Comparison of ENCODE assay signal across 8 mouse cellular contexts in the genomic region with DNA sequence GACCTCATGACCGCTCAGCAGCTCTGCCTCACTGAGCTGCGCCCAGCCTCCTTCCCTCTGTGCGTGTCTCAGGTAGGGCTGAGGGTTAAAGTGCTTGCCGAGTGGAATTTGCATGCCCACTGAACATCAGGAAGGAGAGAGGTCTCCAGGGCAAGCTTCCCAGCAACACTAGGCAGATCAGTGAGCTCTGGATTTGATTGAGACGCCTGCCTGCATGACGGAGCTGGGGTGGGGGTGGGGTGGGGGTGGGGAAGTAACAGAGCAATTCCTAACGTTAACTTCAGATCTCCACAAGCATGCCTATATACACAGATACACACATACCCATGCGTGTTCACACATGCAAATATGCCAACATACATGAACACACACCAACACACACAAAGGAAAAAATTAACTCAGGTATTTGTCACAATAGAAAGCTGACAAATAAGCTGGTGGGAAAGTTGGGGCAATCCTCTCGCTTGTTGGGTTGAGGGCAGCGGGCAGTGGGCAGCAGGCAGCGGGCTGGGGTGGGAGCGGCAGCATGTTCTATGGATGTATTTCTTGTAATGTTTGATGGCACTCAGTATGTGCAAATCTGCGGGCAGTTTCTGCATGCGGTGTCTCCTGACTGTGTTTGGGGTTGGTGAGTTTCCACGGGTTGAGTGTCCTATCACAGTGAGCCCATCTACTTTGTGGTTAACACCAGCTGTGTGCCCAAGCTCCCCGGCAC. TPM values are rescaled to one million over a fixed set of nuclear protein-coding genes. Genes with fewer than 3 reads are reported as not detected.
DNase-seq lines count a peak whose midpoint lies in the region; ATAC-seq and TF ChIP-seq lines count a peak whose summit lies in the region.

No protein-coding gene starts in this region.

- intact Hi-C loops in left cerebral cortex, postnatal 36 days (cut with DNase I): no loop called here

- H3K9ac ChIP-seq in CH12.LX (ENCODE audit: insufficient read depth, low read depth): peak overlapping the region; percentile 67
- peak overlapping the region; percentile 64 for H3K9ac ChIP-seq in embryonic facial prominence, embryonic 13.5 days
- peak overlapping the region; percentile 63 for H3K9ac ChIP-seq in stomach, postnatal 0 days (ENCODE audit: low read length)

- TF ChIP-seq EP300 in CH12.LX (IDR thresholded peaks at IDR 0.05; ENCODE audit: low read length): no peak
- TF ChIP-seq EP300 in stomach, postnatal 0 days (optimal IDR thresholded peaks at IDR 0.05): no peak

- in situ Hi-C loops in CH12.LX (cut with MboI; ENCODE audit: low pct_ligation_motif_present, low pct_unique_long_range_greater_than_20kb, low sequenced_read_pairs): loop anchor here (5.0 kb wide), 1 partner anchor 37 kb away; a partner anchor contains a TSS

- TF ChIP-seq CTCF in CH12.LX (conservative IDR thresholded peaks at IDR 0.05 in 1 of 2, IDR thresholded peaks at IDR 0.05 in 1 of 2; ENCODE audit: low read depth in 2 of 2, low read length in 2 of 2): no peak
- no peak for TF ChIP-seq CTCF in stomach, postnatal 0 days (IDR thresholded peaks at IDR 0.05; ENCODE audit: low read depth)

- peaks cover 2% of the 10 kb centered on the region for H3K9me3 ChIP-seq in CH12.LX (replicated peaks; ENCODE audit: low read length)
- H3K9me3 ChIP-seq in embryonic facial prominence, embryonic 13.5 days: no peaks in the 10 kb centered on the region
- no peaks in the 10 kb centered on the region for H3K9me3 ChIP-seq in stomach, postnatal 0 days (ENCODE audit: control insufficient read depth, low read length)

- no peak; the same call in 1 of the 2 replicates for ATAC-seq in embryonic facial prominence, embryonic 13.5 days (ENCODE audit: insufficient number of reproducible peaks, insufficient read depth, low FRiP score, low TSS enrichment, low read depth)
- peak; percentile 63 to 80 for ATAC-seq in hematopoietic stem cell, adult 5-6 weeks (replicated peaks in 1 of 2; ENCODE audit: insufficient read depth in 1 of 2, low FRiP score in 2 of 2, low TSS enrichment in 1 of 2, low read depth in 1 of 2, poor library complexity in 2 of 2, severe bottlenecking in 2 of 2)
- peak; percentile 79 for ATAC-seq in megakaryocyte-erythroid progenitor cell, adult 5-6 weeks (replicated peaks; ENCODE audit: low FRiP score, low TSS enrichment, poor library complexity, severe bottlenecking)
- ATAC-seq in stomach, postnatal 0 days (ENCODE audit: low FRiP score, low TSS enrichment): peak; percentile 65

- H3K4me1 ChIP-seq in CH12.LX (ENCODE audit: control insufficient read depth in 1 of 2, insufficient read depth in 2 of 2): peaks cover 14 to 19% of the 10 kb centered on the region in 2 experiments
- H3K4me1 ChIP-seq in embryonic facial prominence, embryonic 13.5 days: peaks cover 10% of the 10 kb centered on the region
- H3K4me1 ChIP-seq in stomach, postnatal 0 days (replicated peaks; ENCODE audit: control insufficient read depth, insufficient read depth): peaks cover 3% of the 10 kb centered on the region; the same call in 1 of the 2 replicates

- dilution Hi-C loops in CH12.LX (cut with MboI; ENCODE audit: extremely low pct_ligation_motif_present, extremely low pct_unique_long_range_greater_than_20kb, low sequenced_read_pairs): no loop called here

- peak; percentile 55 for TF ChIP-seq POLR2A in CH12.LX (IDR thresholded peaks at IDR 0.05; ENCODE audit: low read depth, low read length)

- no peak for TF ChIP-seq RAD21 in CH12.LX (IDR thresholded peaks at IDR 0.05; ENCODE audit: low read depth, low read length)

- H3K36me3 ChIP-seq in CH12.LX (replicated peaks in 1 of 2; ENCODE audit: control insufficient read depth in 1 of 2, insufficient read depth in 1 of 2, low read length in 1 of 2): peaks cover 9 to 16% of the 10 kb centered on the region in 2 experiments
- peaks cover 17% of the 10 kb centered on the region for H3K36me3 ChIP-seq in embryonic facial prominence, embryonic 13.5 days
- peaks cover 3% of the 10 kb centered on the region; the same call in 1 of the 2 replicates for H3K36me3 ChIP-seq in stomach, postnatal 0 days (ENCODE audit: control insufficient read depth, insufficient read depth, low read length)

- H3K4me3 ChIP-seq in CH12.LX (replicated peaks in 1 of 3; ENCODE audit: low read depth in 2 of 3, low read length in 2 of 3, poor library complexity in 1 of 3): peak overlapping the region; percentile 35 to 54 (median 52)
- peak overlapping the region; percentile 47 for H3K4me3 ChIP-seq in embryonic facial prominence, embryonic 13.5 days
- peak overlapping the region; percentile 36 for H3K4me3 ChIP-seq in stomach, postnatal 0 days (ENCODE audit: low read depth, low read length)

- DNase-seq in adrenal gland, adult 2 months: peak; percentile 65
- DNase-seq in adrenal gland, postnatal 4 days (ENCODE audit: low spot score in 2 of 2): no peak
- peak; percentile 53 for DNase-seq in CH12.LX (ENCODE audit: extremely low read depth)
- DNase-seq in left cerebral cortex, postnatal 36 days (ENCODE audit: low spot score in 2 of 2): peak; percentile 23 to 26
- DNase-seq in stomach, postnatal 0 days (ENCODE audit: low spot score): peak; percentile 75

- H3K27me3 ChIP-seq in CH12.LX (replicated peaks): no peaks in the 10 kb centered on the region
- H3K27me3 ChIP-seq in embryonic facial prominence, embryonic 13.5 days: no peaks in the 10 kb centered on the region
- no peaks in the 10 kb centered on the region for H3K27me3 ChIP-seq in stomach, postnatal 0 days (ENCODE audit: control insufficient read depth, insufficient read depth, low read length)

- WGBS in embryonic facial prominence, embryonic 13.5 days: 3% methylated on average over 16 of the region's 16 CpGs
- WGBS in stomach, postnatal 0 days: 5% methylated on average over 16 of the region's 16 CpGs

- peak overlapping the region; percentile 99 for H3K4me2 ChIP-seq in CH12.LX (ENCODE audit: insufficient read depth, low read depth, poor library complexity, severe bottlenecking)
- peak overlapping the region; percentile 68 for H3K4me2 ChIP-seq in embryonic facial prominence, embryonic 13.5 days
- H3K4me2 ChIP-seq in stomach, postnatal 0 days (replicated peaks; ENCODE audit: low read depth): peak overlapping the region; percentile 77

- H3K27ac ChIP-seq in CH12.LX (ENCODE audit: insufficient read depth, low read depth): 0 out of 2 replicates have a peak overlapping the region, but pooled peaks have one; percentile 2
- H3K27ac ChIP-seq in embryonic facial prominence, embryonic 13.5 days: peak overlapping the region; percentile 77
- peak overlapping the region; percentile 86 for H3K27ac ChIP-seq in stomach, postnatal 0 days (replicated peaks)

- H3K79me2 ChIP-seq in CH12.LX (replicated peaks; ENCODE audit: control insufficient read depth, extremely low read depth, insufficient read depth, poor library complexity, severe bottlenecking): no peaks in the 10 kb centered on the region

RNA-seq across cellular contexts. Expression of a gene that starts 12.3 kb away (rescaled TPM):
- total RNA-seq in adrenal gland, adult 2 months (2021): 10 to 100 TPM; 74.2 to 84.9 TPM
- polyA plus RNA-seq in adrenal gland, adult 2 months (2012; rRNA removed): 77.0 and 78.9 TPM in 2 replicates
- 10 to 100 TPM; 82.1 to 84.3 TPM for total RNA-seq in adrenal gland, postnatal 4 days (2021)
- total RNA-seq in CH12.LX (2012; rRNA removed) (83.6 and 101 TPM in 2 replicates), CH12.LX (2014; rRNA removed) (55.0 and 62.9 TPM in 2 replicates)
- 74.2 and 75.4 TPM in 2 replicates for polyA plus RNA-seq in CH12.LX (2012; ENCODE audit: insufficient read length, low read depth)
- 180 and 201 TPM in 2 replicates for polyA plus RNA-seq in embryonic facial prominence, embryonic 13.5 days (2015; fragmentation: Nextera tagmentation; extraction: Ambion mirVana)
- 41.9 and 45.3 TPM in 2 replicates for total RNA-seq in hematopoietic stem cell, adult 5-6 weeks (2017)
- 10 to 100 TPM; 45.6 to 53.4 TPM for total RNA-seq in left cerebral cortex, postnatal 36 days (2021)
- total RNA-seq in megakaryocyte-erythroid progenitor cell, adult 5-6 weeks (2014; fragmentation: Nextera tagmentation): 91.3 and 106 TPM in 2 replicates
- 42.0 and 46.5 TPM in 2 replicates for total RNA-seq in megakaryocyte-erythroid progenitor cell, adult 5-6 weeks (2017)
- polyA plus RNA-seq in stomach, postnatal 0 days (2015; fragmentation: Nextera tagmentation; extraction: Ambion mirVana): 98.2 and 106 TPM in 2 replicates

RNA-seq across cellular contexts. Expression of a gene that starts 12.6 kb away (rescaled TPM):
- 100 to 1,000 TPM in 1 of 2 experiments, 10 to 100 TPM in 1; 74.9 to 116 TPM for total RNA-seq in adrenal gland, adult 2 months (2021)
- polyA plus RNA-seq in adrenal gland, adult 2 months (2012; rRNA removed): 40.3 and 41.9 TPM in 2 replicates
- total RNA-seq in adrenal gland, postnatal 4 days (2021): 10 to 100 TPM; 84.3 to 85.1 TPM
- total RNA-seq in CH12.LX (2012; rRNA removed) (89.6 and 109 TPM in 2 replicates), CH12.LX (2014; rRNA removed) (54.9 and 57.7 TPM in 2 replicates)
- polyA plus RNA-seq in CH12.LX (2012; ENCODE audit: insufficient read length, low read depth): 79.9 and 86.3 TPM in 2 replicates
- polyA plus RNA-seq in embryonic facial prominence, embryonic 13.5 days (2015; fragmentation: Nextera tagmentation; extraction: Ambion mirVana): 213 and 214 TPM in 2 replicates
- 24.8 and 35.0 TPM in 2 replicates for total RNA-seq in hematopoietic stem cell, adult 5-6 weeks (2017)
- total RNA-seq in left cerebral cortex, postnatal 36 days (2021): 100 to 1,000 TPM; 135 to 142 TPM
- total RNA-seq in megakaryocyte-erythroid progenitor cell, adult 5-6 weeks (2014; fragmentation: Nextera tagmentation): 86.4 and 117 TPM in 2 replicates
- 26.2 and 49.4 TPM in 2 replicates for total RNA-seq in megakaryocyte-erythroid progenitor cell, adult 5-6 weeks (2017)
- 149 and 153 TPM in 2 replicates for polyA plus RNA-seq in stomach, postnatal 0 days (2015; fragmentation: Nextera tagmentation; extraction: Ambion mirVana)

RNA-seq across cellular contexts. Expression of a gene that starts 16.1 kb away (rescaled TPM):
- not detected for total RNA-seq in adrenal gland, adult 2 months (2021)
- polyA plus RNA-seq in adrenal gland, adult 2 months (2012; rRNA removed): not detected in 2 replicates
- total RNA-seq in adrenal gland, postnatal 4 days (2021): not detected
- 0.42 and 0.84 TPM in 2 replicates for total RNA-seq in CH12.LX (2012; rRNA removed)
- total RNA-seq in CH12.LX (2014; rRNA removed): 1.9 and 2.8 TPM in 2 replicates
- polyA plus RNA-seq in CH12.LX (2012; ENCODE audit: insufficient read length, low read depth): 3.4 and 4.3 TPM in 2 replicates
- 0.30 TPM in 1 of 2 replicates, not detected in the other for polyA plus RNA-seq in embryonic facial prominence, embryonic 13.5 days (2015; fragmentation: Nextera tagmentation; extraction: Ambion mirVana)
- not detected in 2 replicates for total RNA-seq in hematopoietic stem cell, adult 5-6 weeks (2017)
- total RNA-seq in left cerebral cortex, postnatal 36 days (2021): not detected
- not detected in 2 replicates for total RNA-seq in megakaryocyte-erythroid progenitor cell, adult 5-6 weeks (2014; fragmentation: Nextera tagmentation)
- not detected in 2 replicates for total RNA-seq in megakaryocyte-erythroid progenitor cell, adult 5-6 weeks (2017)
- not detected in 2 replicates for polyA plus RNA-seq in stomach, postnatal 0 days (2015; fragmentation: Nextera tagmentation; extraction: Ambion mirVana)

RNA-seq across cellular contexts. Expression of a gene that starts 20.8 kb away (rescaled TPM):
- 100 to 1,000 TPM; 629 to 666 TPM for total RNA-seq in adrenal gland, adult 2 months (2021)
- polyA plus RNA-seq in adrenal gland, adult 2 months (2012; rRNA removed): 1,680 and 2,038 TPM in 2 replicates
- 100 to 1,000 TPM; 418 to 431 TPM for total RNA-seq in adrenal gland, postnatal 4 days (2021)
- total RNA-seq in CH12.LX (2012; rRNA removed): 85.8 and 101 TPM in 2 replicates
- total RNA-seq in CH12.LX (2014; rRNA removed): 207 and 219 TPM in 2 replicates
- polyA plus RNA-seq in CH12.LX (2012; ENCODE audit: insufficient read length, low read depth): 218 and 233 TPM in 2 replicates
- polyA plus RNA-seq in embryonic facial prominence, embryonic 13.5 days (2015; fragmentation: Nextera tagmentation; extraction: Ambion mirVana): 92.0 and 110 TPM in 2 replicates
- 215 and 230 TPM in 2 replicates for total RNA-seq in hematopoietic stem cell, adult 5-6 weeks (2017)
- total RNA-seq in left cerebral cortex, postnatal 36 days (2021): 100 to 1,000 TPM; 175 to 181 TPM
- total RNA-seq in megakaryocyte-erythroid progenitor cell, adult 5-6 weeks (2014; fragmentation: Nextera tagmentation): 148 and 186 TPM in 2 replicates
- 123 and 126 TPM in 2 replicates for total RNA-seq in megakaryocyte-erythroid progenitor cell, adult 5-6 weeks (2017)
- polyA plus RNA-seq in stomach, postnatal 0 days (2015; fragmentation: Nextera tagmentation; extraction: Ambion mirVana): 94.5 and 96.8 TPM in 2 replicates

RNA-seq across cellular contexts. Expression of a gene that starts 35.5 kb away (rescaled TPM):
- 100 to 1,000 TPM; 353 to 482 TPM for total RNA-seq in adrenal gland, adult 2 months (2021)
- polyA plus RNA-seq in adrenal gland, adult 2 months (2012; rRNA removed): 27.2 and 28.9 TPM in 2 replicates
- total RNA-seq in adrenal gland, postnatal 4 days (2021): 100 to 1,000 TPM; 176 to 250 TPM
- total RNA-seq in CH12.LX (2012; rRNA removed): 5.5 and 14.0 TPM in 2 replicates
- 9.9 and 15.2 TPM in 2 replicates for total RNA-seq in CH12.LX (2014; rRNA removed)
- 1.6 and 4.2 TPM in 2 replicates for polyA plus RNA-seq in CH12.LX (2012; ENCODE audit: insufficient read length, low read depth)
- polyA plus RNA-seq in embryonic facial prominence, embryonic 13.5 days (2015; fragmentation: Nextera tagmentation; extraction: Ambion mirVana): 3.7 and 4.7 TPM in 2 replicates
- total RNA-seq in hematopoietic stem cell, adult 5-6 weeks (2017): not detected in 2 replicates
- 1 to 10 TPM; 5.8 to 6.0 TPM for total RNA-seq in left cerebral cortex, postnatal 36 days (2021)
- 6.0 TPM in 1 of 2 replicates, not detected in the other for total RNA-seq in megakaryocyte-erythroid progenitor cell, adult 5-6 weeks (2014; fragmentation: Nextera tagmentation)
- total RNA-seq in megakaryocyte-erythroid progenitor cell, adult 5-6 weeks (2017): not detected in 2 replicates
- 38.8 and 40.7 TPM in 2 replicates for polyA plus RNA-seq in stomach, postnatal 0 days (2015; fragmentation: Nextera tagmentation; extraction: Ambion mirVana)

Comparison
In these comparisons a context has a peak if more than half of its experiments do, and no peak if none do; other contexts are left out.
1. DNase-seq: peak in adrenal gland, adult 2 months (single experiment), CH12.LX (single experiment), left cerebral cortex, postnatal 36 days (2 of 2) and stomach, postnatal 0 days (single experiment); none in adrenal gland, postnatal 4 days (0 of 2).
2. H3K27ac ChIP-seq: peak in every context shown above with its lines; median percentile 86 in stomach, postnatal 0 days; 77 in embryonic facial prominence, embryonic 13.5 days; 2 in CH12.LX.
3. Peak in every context shown above with its lines, with median percentiles within 50 percentile points of each other: H3K4me2 ChIP-seq, H3K4me3 ChIP-seq and H3K9ac ChIP-seq.